Mouse (Mus musculus): ENCODE data around the gene Mlec.

GRCm38 (mm10) chr5:115161064-115161939 is 3.3 kb upstream of the Mlec start:
- no peak for TF ChIP-seq CTCF (IDR thresholded peaks at IDR 0.05; ENCODE audit: low read depth, low read length)
- no peak for TF ChIP-seq POLR2A (IDR thresholded peaks at IDR 0.05; ENCODE audit: borderline replicate concordance, low read depth, low read length)

All from bone marrow macrophage, adult 2 months (primary cell).